Mouse (Mus musculus) myocyte (in vitro differentiated cells): Measurements from ENCODE around the gene A930017K11Rik.

Experiments used
- CEBPB ChIP-seq: IDR thresholded peaks from 2 replicates; pipeline ENCODE4 v1.6.1; 2011; ENCODE audit warnings: mild to moderate bottlenecking, moderate library complexity; ENCODE audit not compliant: poor library complexity, insufficient read depth, severe bottlenecking
- E2F4 ChIP-seq: IDR thresholded peaks from one replicate; pipeline ENCODE4 v1.6.1; 2011; ENCODE audit warnings: mild to moderate bottlenecking, control low read depth, moderate library complexity; ENCODE audit not compliant: insufficient read depth
- MAX ChIP-seq: IDR thresholded peaks from one replicate; pipeline ENCODE4 v1.6.1; 2011; ENCODE audit warnings: low read depth, mild to moderate bottlenecking, control low read depth
- MYOD1 ChIP-seq, 3 experiments: IDR thresholded peaks; one replicate each; pipeline ENCODE4 v1.6.1; 2011; ENCODE audit warnings: control low read depth in 2 of 3, low read depth in 2 of 3, mild to moderate bottlenecking in 2 of 3, moderate library complexity in 1 of 3; ENCODE audit not compliant: insufficient read length in 2 of 3, control insufficient read depth in 1 of 3
- POLR2A ChIP-seq: IDR thresholded peaks from one replicate; pipeline ENCODE4 v1.6.1; 2011; ENCODE audit warnings: low read depth, mild to moderate bottlenecking, control low read depth, moderate library complexity; ENCODE audit not compliant: insufficient read length
- POLR2AphosphoS2 ChIP-seq: IDR thresholded peaks from one replicate; pipeline ENCODE4 v1.6.1; 2011; ENCODE audit warnings: low read depth, control low read depth; ENCODE audit not compliant: insufficient read length
- REST ChIP-seq: IDR thresholded peaks from one replicate; pipeline ENCODE4 v1.6.1; 2011; ENCODE audit warnings: mild to moderate bottlenecking, control low read depth, moderate library complexity; ENCODE audit not compliant: insufficient read depth, insufficient read length
- SRF ChIP-seq: IDR thresholded peaks from one replicate; pipeline ENCODE4 v1.6.1; 2011; ENCODE audit warnings: low read depth; ENCODE audit not compliant: control insufficient read depth, insufficient read length
- TCF12 ChIP-seq: IDR thresholded peaks from one replicate; pipeline ENCODE4 v1.6.1; 2011; ENCODE audit warnings: mild to moderate bottlenecking, control low read depth; ENCODE audit not compliant: poor library complexity, insufficient read depth, severe bottlenecking
- USF1 ChIP-seq: IDR thresholded peaks from one replicate; pipeline ENCODE4 v1.6.1; 2011; ENCODE audit warnings: low read depth, mild to moderate bottlenecking, control low read depth, moderate library complexity

- TF ChIP-seq MAX, result no peak
- TF ChIP-seq POLR2A, result no peak
- no peak for TF ChIP-seq TCF12
- TF ChIP-seq REST, result no peak
- no peak for TF ChIP-seq CEBPB
- no peak for TF ChIP-seq MYOD1 (IDR thresholded peaks at IDR 0.05; ENCODE audit: control insufficient read depth in 1 of 3, insufficient read length in 2 of 3, low read depth in 2 of 3)
- no peak for TF ChIP-seq POLR2AphosphoS2
- TF ChIP-seq E2F4, result no peak
- TF ChIP-seq USF1, result no peak
- no peak for TF ChIP-seq SRF
Measured at GRCm38 (mm10) chr17:25943221-25943620, 9.1 kb downstream of the A930017K11Rik start.
